Mouse (Mus musculus) gastrocnemius, adult 18-20 months (tissue): ENCODE data around the gene Rnf150. TPM values are rescaled to one million over a fixed set of nuclear protein-coding genes. Genes with fewer than 3 reads are reported as not detected.
A peak's percentile ranks its signal among the peaks of the same experiment; 100 is the strongest.
"Not testable (repeated sequence)": the region's sequence is repeated elsewhere in the genome, so short reads cannot be mapped to it uniquely, and the experiment has no call there.

Experiments used
- DNase-seq: peaks from one replicate; pipeline ENCODE4 v3.0.0; 2021; ENCODE audit warnings: low spot score
- total RNA-seq, 2 experiments: library from RNA; stranded (reverse); gene quantifications; 2 replicates each; pipeline ENCODE4 v1.2.3; 2021

The Rnf150 gene
- total RNA-seq, 2 experiments from 2014 or later: 37.6 to 41.1 TPM

- no peak for DNase-seq
Observed at GRCm38 (mm10) chr8:83067906-83068305, 204.8 kb downstream of the Rnf150 start.

- no peak for DNase-seq
Observed at GRCm38 (mm10) chr8:83074248-83074647, 211.1 kb downstream of the Rnf150 start.

- DNase-seq: no peak
Observed at GRCm38 (mm10) chr8:83076621-83077020, 213.5 kb downstream of the Rnf150 start.

- DNase-seq: no peak
Observed at GRCm38 (mm10) chr8:83077329-83077728, 214.2 kb downstream of the Rnf150 start.

- DNase-seq: no peak
Observed at GRCm38 (mm10) chr8:83078701-83079533, 215.8 kb downstream of the Rnf150 start.

- DNase-seq: no peak
Observed at GRCm38 (mm10) chr8:83079534-83079844, 216.3 kb downstream of the Rnf150 start.

GRCm38 (mm10) chr8:83081266-83081665, 218.1 kb downstream of the Rnf150 start:
- DNase-seq: no peak

- not testable (repeated sequence) for DNase-seq
Observed at GRCm38 (mm10) chr8:83081806-83082205, 218.7 kb downstream of the Rnf150 start.

- DNase-seq: no peak
Observed at GRCm38 (mm10) chr8:83082251-83082650, 219.1 kb downstream of the Rnf150 start.

GRCm38 (mm10) chr8:83083452-83083851, 220.3 kb downstream of the Rnf150 start:
- no peak for DNase-seq

- no peak for DNase-seq
Observed at GRCm38 (mm10) chr8:83085581-83085980, 222.4 kb downstream of the Rnf150 start.

GRCm38 (mm10) chr8:83086625-83087024, 223.5 kb downstream of the Rnf150 start:
- no peak for DNase-seq

- no peak for DNase-seq
Observed at GRCm38 (mm10) chr8:83087604-83088003, 224.4 kb downstream of the Rnf150 start.

- no peak for DNase-seq
Observed at GRCm38 (mm10) chr8:83088156-83088555, 225.0 kb downstream of the Rnf150 start.

GRCm38 (mm10) chr8:83089336-83089986, 226.3 kb downstream of the Rnf150 start:
- peak; percentile 88 for DNase-seq

- no peak for DNase-seq
Observed at GRCm38 (mm10) chr8:83090446-83090845, 227.3 kb downstream of the Rnf150 start.

- DNase-seq: no peak
Observed at GRCm38 (mm10) chr8:83100041-83100440, 236.9 kb downstream of the Rnf150 start.

GRCm38 (mm10) chr8:83102957-83103510, 239.9 kb downstream of the Rnf150 start:
- DNase-seq: no peak

- no peak for DNase-seq
Observed at GRCm38 (mm10) chr8:83103968-83104367, 240.8 kb downstream of the Rnf150 start.

GRCm38 (mm10) chr8:83109756-83110155, 246.6 kb downstream of the Rnf150 start:
- DNase-seq: no peak

GRCm38 (mm10) chr8:83110177-83110576, 247.0 kb downstream of the Rnf150 start:
- DNase-seq: no peak

GRCm38 (mm10) chr8:83135086-83135485, 271.9 kb downstream of the Rnf150 start:
- DNase-seq: no peak

- no peak for DNase-seq
Observed at GRCm38 (mm10) chr8:83140068-83140467, 276.9 kb downstream of the Rnf150 start.
